Mouse (Mus musculus) C2C12 (cell line): Measurements from ENCODE around the gene Rps12-ps3. TPM values are rescaled to one million over a fixed set of nuclear protein-coding genes. Genes with fewer than 3 reads are reported as not detected.

Source experiments
- H3K27me3 ChIP-seq: one replicate; pipeline ENCODE4 v1.6.1; 2011; ENCODE audit not compliant: control insufficient read depth, insufficient read depth, insufficient read length
- H3K36me3 ChIP-seq: one replicate; pipeline ENCODE4 v1.6.1; 2011; ENCODE audit not compliant: control insufficient read depth, insufficient read depth
- H3K4me3 ChIP-seq: one replicate; pipeline ENCODE4 v1.5.1; 2011; ENCODE audit warnings: mild to moderate bottlenecking, control low read depth; ENCODE audit not compliant: poor library complexity, insufficient read depth, severe bottlenecking
- H3K79me2 ChIP-seq: one replicate; pipeline ENCODE4 v1.6.1; 2011; ENCODE audit not compliant: control insufficient read depth, insufficient read depth
- H3K79me3 ChIP-seq: one replicate; pipeline ENCODE4 v1.6.1; 2011; ENCODE audit warnings: low read depth, control low read depth
- H3ac ChIP-seq: one replicate; pipeline ENCODE3; 2011; ENCODE audit warnings: low read depth; ENCODE audit not compliant: control insufficient read depth, insufficient read length
- CEBPB ChIP-seq: IDR thresholded peaks from one replicate; pipeline ENCODE4 v1.6.1; 2011; ENCODE audit warnings: low read depth, mild to moderate bottlenecking, control low read depth, moderate library complexity
- CTCF ChIP-seq: IDR thresholded peaks from one replicate; pipeline ENCODE4 v1.5.1; 2011; ENCODE audit not compliant: control insufficient read depth, insufficient read depth, insufficient read length
- FOSL1 ChIP-seq: IDR thresholded peaks from one replicate; pipeline ENCODE4 v1.8.0; 2011; ENCODE audit warnings: mild to moderate bottlenecking, low read length; ENCODE audit not compliant: poor library complexity, insufficient read depth, severe bottlenecking
- MAX ChIP-seq: IDR thresholded peaks from one replicate; pipeline ENCODE4 v1.6.1; 2011; ENCODE audit warnings: mild to moderate bottlenecking, control low read depth
- MYOD1 ChIP-seq: IDR thresholded peaks from one replicate; pipeline ENCODE4 v1.6.1; 2011; ENCODE audit warnings: low read depth; ENCODE audit not compliant: control insufficient read depth, insufficient read length
- MYOG ChIP-seq: IDR thresholded peaks from one replicate; pipeline ENCODE4 v1.6.1; 2011; ENCODE audit not compliant: control insufficient read depth, insufficient read length; ENCODE audit errors: extremely low read depth
- USF1 ChIP-seq: IDR thresholded peaks from one replicate; pipeline ENCODE4 v1.6.1; 2011; ENCODE audit warnings: low read depth, mild to moderate bottlenecking, control low read depth, moderate library complexity
- polyA plus RNA-seq: library from polyadenylated mRNA; unstranded; fragments of >200 nt; fragmentation: generic; extraction: Trizol; gene quantifications from one replicate; pipeline ENCODE4 v1.2.1, GENCODE M21; 2012; ENCODE audit warnings: missing spikeins

The Rps12-ps3 gene
- polyA plus RNA-seq, 1 experiment: 230 TPM

- H3K79me3 ChIP-seq: no peaks in the 10 kb centered on the region
- no peak overlapping the region for H3ac ChIP-seq
- TF ChIP-seq MYOD1 (no peak), MAX (no peak), CTCF (no peak), USF1 (no peak), FOSL1 (no peak), MYOG (no peak), CEBPB (no peak)
- H3K79me2 ChIP-seq: no peaks in the 10 kb centered on the region
- H3K4me3 ChIP-seq: no peak overlapping the region
- H3K27me3 ChIP-seq: no peaks in the 10 kb centered on the region
- H3K36me3 ChIP-seq: no peaks in the 10 kb centered on the region
Measured at GRCm38 (mm10) chr19:59289811-59290210, 32.3 kb upstream of the Rps12-ps3 start.

- TF ChIP-seq MYOD1: no peak
- no peak for TF ChIP-seq CEBPB
- TF ChIP-seq MAX: no peak
- no peak for TF ChIP-seq MYOG
- no peak for TF ChIP-seq CTCF
- no peak for TF ChIP-seq USF1
- TF ChIP-seq FOSL1: no peak
- H3ac ChIP-seq: no peak overlapping the region
- H3K79me3 ChIP-seq: no peaks in the 10 kb centered on the region
- no peaks in the 10 kb centered on the region for H3K27me3 ChIP-seq
- no peak overlapping the region for H3K4me3 ChIP-seq
- H3K36me3 ChIP-seq: peaks cover 4% of the 10 kb centered on the region
- H3K79me2 ChIP-seq: no peaks in the 10 kb centered on the region
Measured at GRCm38 (mm10) chr19:59292183-59292839, 29.8 kb upstream of the Rps12-ps3 start.

GRCm38 (mm10) chr19:59315308-59315707 lies 6.8 kb upstream of the Rps12-ps3 start:
- Histone ChIP-seq H3K79me2 (peaks cover 40% of the 10 kb centered on the region), H3K4me3 (no peak overlapping the region), H3K79me3 (peaks cover 12% of the 10 kb centered on the region), H3K36me3 (peaks cover 15% of the 10 kb centered on the region), H3K27me3 (no peaks in the 10 kb centered on the region), H3ac (no peak overlapping the region)
- TF ChIP-seq FOSL1 (no peak), MAX (no peak), MYOG (no peak), USF1 (no peak), MYOD1 (no peak), CEBPB (no peak), CTCF (no peak)

- TF ChIP-seq MAX (no peak), FOSL1 (no peak), MYOD1 (no peak), CEBPB (no peak), MYOG (no peak), USF1 (no peak), CTCF (no peak)
- H3ac ChIP-seq: no peak overlapping the region
- H3K36me3 ChIP-seq: peaks cover 9% of the 10 kb centered on the region
- peaks cover 52% of the 10 kb centered on the region for H3K79me2 ChIP-seq
- no peak overlapping the region for H3K4me3 ChIP-seq
- H3K79me3 ChIP-seq: peaks cover 15% of the 10 kb centered on the region
- H3K27me3 ChIP-seq: no peaks in the 10 kb centered on the region
Measured at GRCm38 (mm10) chr19:59316571-59316970, 5.5 kb upstream of the Rps12-ps3 start.

- no peak for TF ChIP-seq MYOG
- TF ChIP-seq USF1: no peak
- no peak for TF ChIP-seq MAX
- no peak for TF ChIP-seq FOSL1
- no peak for TF ChIP-seq MYOD1
- TF ChIP-seq CEBPB: no peak
- no peak for TF ChIP-seq CTCF
Measured at GRCm38 (mm10) chr19:59330816-59331225, 8.7 kb downstream of the Rps12-ps3 start.

GRCm38 (mm10) chr19:59336655-59337054 lies 14.6 kb downstream of the Rps12-ps3 start:
- TF ChIP-seq MAX: no peak
- TF ChIP-seq MYOG: no peak
- no peak for TF ChIP-seq USF1
- TF ChIP-seq CTCF: no peak
- TF ChIP-seq CEBPB: no peak
- no peak for TF ChIP-seq FOSL1
- no peak for TF ChIP-seq MYOD1
- Histone ChIP-seq H3K79me2 (peaks cover 100% of the 10 kb centered on the region), H3K4me3 (no peak overlapping the region), H3K79me3 (peaks cover 89% of the 10 kb centered on the region), H3K36me3 (peaks cover 3% of the 10 kb centered on the region), H3K27me3 (no peaks in the 10 kb centered on the region), H3ac (no peak overlapping the region)

More at GRCm38 (mm10) chr19:59330816-59331225, 8.7 kb downstream of the Rps12-ps3 start:
- H3K36me3 ChIP-seq: peaks cover 10% of the 10 kb centered on the region
- peaks cover 59% of the 10 kb centered on the region for H3K79me3 ChIP-seq
- H3K79me2 ChIP-seq: peaks cover 86% of the 10 kb centered on the region
- no peak overlapping the region for H3K4me3 ChIP-seq
- H3ac ChIP-seq: no peak overlapping the region
- no peaks in the 10 kb centered on the region for H3K27me3 ChIP-seq
